Mouse (Mus musculus) heart, adult 2 months (tissue): ENCODE measurements at regions not wholly inside any gene's neighbourhood (a gene's known extent, or its start where the extent isn't known, plus 50 kb on each side); places are given as distances from the start of the nearest gene placed in this dataset.
A peak's percentile ranks its signal among the peaks of the same experiment; 100 is the strongest.

ENCODE experiments used
- DNase-seq, 2 experiments: peaks; one replicate each; pipeline ENCODE4 v3.0.0; 2021
- H3K27ac ChIP-seq: fragments of 200-600 bp; 2 replicates; pipeline ENCODE4 v1.8.1; 2022
- H3K27me3 ChIP-seq: fragments of 200-500 bp; 2 replicates; pipeline ENCODE4 v1.6.1; 2012; ENCODE audit warnings: mild to moderate bottlenecking, low read length, inconsistent platforms, mixed read lengths; ENCODE audit not compliant: control insufficient read depth, insufficient read depth
- H3K36me3 ChIP-seq: fragments of 200-500 bp; 2 replicates; pipeline ENCODE4 v1.6.1; 2012; ENCODE audit warnings: low read length, inconsistent platforms; ENCODE audit not compliant: control insufficient read depth, insufficient read depth
- H3K4me1 ChIP-seq: fragments of 200-500 bp; 2 replicates; pipeline ENCODE4 v1.6.1; 2011; ENCODE audit warnings: low read length; ENCODE audit not compliant: control insufficient read depth, insufficient read depth
- H3K4me3 ChIP-seq: fragments of 200-600 bp; 2 replicates; pipeline ENCODE4 v1.8.1; 2022
- H3K79me2 ChIP-seq: fragments of 200-500 bp; replicated peaks from 2 replicates; pipeline ENCODE4 v1.6.1; 2012; ENCODE audit warnings: mild to moderate bottlenecking, inconsistent platforms, low read length, moderate library complexity, mixed read lengths; ENCODE audit not compliant: control insufficient read depth, insufficient read depth
- H3K9ac ChIP-seq: fragments of 200-500 bp; 2 replicates; pipeline ENCODE4 v1.6.1; 2012; ENCODE audit warnings: low read depth, mild to moderate bottlenecking, control low read depth, inconsistent platforms, low read length, mixed read lengths
- CTCF ChIP-seq: fragments of 200-600 bp; IDR thresholded peaks from 2 replicates; pipeline ENCODE4 v1.8.1; 2022; ENCODE audit warnings: antibody characterized with exemption, mild to moderate bottlenecking, moderate library complexity
- EP300 ChIP-seq: fragments of 200-500 bp; IDR thresholded peaks from 2 replicates; pipeline ENCODE4 v1.6.1; 2011; ENCODE audit warnings: low read depth, low read length, control low read depth; ENCODE audit not compliant: insufficient read depth
- POLR2A ChIP-seq: fragments of 200-500 bp; IDR thresholded peaks from 2 replicates; pipeline ENCODE4 v1.6.1; 2011; ENCODE audit warnings: mild to moderate bottlenecking, low read depth, low read length, control low read depth; ENCODE audit not compliant: insufficient read depth
- WGBS: fragments of 180-500 bp; shearing (Covaris S2); methylation state at CpG from one replicate; pipeline ENCODE4 v1.1.7; 2018; 5-methylcytosine and 5-hydroxymethylcytosine counted together
- intact Hi-C: fragments of 180-260 bp; cut with DNase I; formaldehyde crosslinking; loops from one replicate; pipeline ENCODE4 v1.15.1; 2025

DNA sequence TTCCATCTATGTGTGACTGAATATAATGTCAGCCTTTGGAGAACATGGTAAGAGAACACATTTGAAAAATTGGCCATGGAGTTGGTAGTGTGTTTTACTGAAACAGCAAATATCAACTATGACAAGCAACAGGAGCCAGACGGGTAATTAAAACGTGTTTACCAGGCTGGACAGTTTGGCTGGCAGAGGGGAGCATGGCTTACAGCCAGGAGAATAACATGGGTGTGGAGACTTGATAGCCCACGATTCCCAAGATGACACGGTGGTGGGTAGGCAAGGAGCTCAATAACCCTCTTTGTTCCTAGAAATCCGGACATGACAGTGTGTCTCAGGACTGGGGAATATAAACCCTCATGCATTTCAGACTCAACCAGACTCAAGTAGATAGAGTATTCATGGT, 185.2 kb downstream of the Cyp26b1 start:
- TF ChIP-seq EP300 = no peak
- TF ChIP-seq CTCF = no peak
- no peak for TF ChIP-seq POLR2A
- intact Hi-C loops = loop anchor here (1.0 to 5.0 kb wide), 3 partner anchors 64 to 311 kb away; no protein-coding TSS in a partner anchor
- Histone ChIP-seq H3K4me1 (no peaks in the 10 kb centered on the region), H3K27ac (no peak overlapping the region), H3K79me2 (no peaks in the 10 kb centered on the region), H3K27me3 (peaks cover 2% of the 10 kb centered on the region; the same call in 1 of the 2 replicates), H3K9ac (no peak overlapping the region), H3K4me3 (no peak overlapping the region), H3K36me3 (no peaks in the 10 kb centered on the region)
- no peak for DNase-seq
- 67% methylated on average over 5 of the region's 5 CpGs for WGBS

- H3K27me3 ChIP-seq = peaks cover 2% of the 10 kb centered on the region; the same call in 1 of the 2 replicates
- 8% methylated on average over 6 of the region's 6 CpGs for WGBS
- DNase-seq = peak; percentile 27 to 54
These were observed 185.9 kb downstream of the Cyp26b1 start for GRCm38 (mm10) chr6:84407773-84408172.

GRCm38 (mm10) chr6:84404695-84405094, 189.0 kb downstream of the Cyp26b1 start:
- DNase-seq = no peak
- no peak overlapping the region for H3K9ac ChIP-seq
- H3K4me1 ChIP-seq = no peaks in the 10 kb centered on the region
- WGBS = 57% methylated on average over 4 of the region's 4 CpGs
- TF ChIP-seq EP300 (no peak), CTCF (peak; percentile 57), POLR2A (no peak)
- peaks cover 3% of the 10 kb centered on the region; the same call in 1 of the 2 replicates for H3K27me3 ChIP-seq
- intact Hi-C loops = loop anchor here (5.0 kb wide), 2 partner anchors 68 to 307 kb away; no protein-coding TSS in a partner anchor
- H3K36me3 ChIP-seq = no peaks in the 10 kb centered on the region
- H3K4me3 ChIP-seq = no peak overlapping the region
- no peaks in the 10 kb centered on the region for H3K79me2 ChIP-seq
- no peak overlapping the region for H3K27ac ChIP-seq

More at GRCm38 (mm10) chr6:84407773-84408172, 185.9 kb downstream of the Cyp26b1 start:
- H3K27ac ChIP-seq = no peak overlapping the region
- TF ChIP-seq CTCF (peak; percentile 94), POLR2A (no peak)
- intact Hi-C loops = loop anchor here (1.0 to 5.0 kb wide), 5 partner anchors 65 to 609 kb away; no protein-coding TSS in a partner anchor
- no peaks in the 10 kb centered on the region for H3K79me2 ChIP-seq
- H3K4me3 ChIP-seq = no peak overlapping the region
- no peaks in the 10 kb centered on the region for H3K4me1 ChIP-seq
- H3K9ac ChIP-seq = no peak overlapping the region
- no peaks in the 10 kb centered on the region for H3K36me3 ChIP-seq

GRCm38 (mm10) chr6:84402431-84402830, 191.3 kb downstream of the Cyp26b1 start:
- Histone ChIP-seq H3K9ac (no peak overlapping the region), H3K36me3 (no peaks in the 10 kb centered on the region), H3K4me3 (no peak overlapping the region), H3K4me1 (no peaks in the 10 kb centered on the region), H3K27me3 (peaks cover 3% of the 10 kb centered on the region; the same call in 1 of the 2 replicates), H3K27ac (no peak overlapping the region), H3K79me2 (no peaks in the 10 kb centered on the region)
- 42% methylated on average over 2 of the region's 2 CpGs for WGBS
- intact Hi-C loops = no loop called here
- TF ChIP-seq CTCF (no peak), POLR2A (no peak), EP300 (no peak)
- DNase-seq = no peak

DNA sequence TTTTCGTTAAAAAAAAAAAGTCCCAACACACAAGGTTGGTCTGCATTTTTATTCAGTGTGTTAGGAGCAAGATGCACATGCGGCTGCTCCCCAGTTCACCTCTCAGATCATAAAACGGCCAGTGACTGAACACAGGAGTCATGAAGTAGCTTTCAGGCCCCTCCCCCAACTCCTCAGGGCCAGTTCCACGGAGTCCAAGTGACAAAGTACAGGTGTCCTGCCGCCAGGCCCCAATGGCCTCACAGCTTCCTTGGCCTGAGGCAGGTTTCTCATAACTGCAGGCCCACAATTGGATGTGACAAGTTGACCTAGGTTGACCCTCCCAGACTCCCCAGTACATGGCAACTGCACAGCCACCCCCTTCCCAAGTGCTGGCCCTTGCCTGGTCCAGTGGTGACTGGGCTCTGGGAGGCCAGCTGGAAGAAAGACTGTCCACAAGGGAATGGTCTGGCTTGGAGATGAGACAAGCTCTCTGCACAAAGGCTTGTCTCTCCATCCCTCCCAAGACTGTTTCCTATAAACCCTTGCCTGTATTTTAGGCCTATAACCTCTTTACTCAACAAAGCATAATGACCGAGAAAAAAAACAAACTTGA, 199.1 kb downstream of the Cyp26b1 start:
- intact Hi-C loops = no loop called here
- Histone ChIP-seq H3K36me3 (no peaks in the 10 kb centered on the region), H3K27ac (no peak overlapping the region), H3K4me1 (no peaks in the 10 kb centered on the region), H3K9ac (no peak overlapping the region), H3K79me2 (no peaks in the 10 kb centered on the region), H3K27me3 (no peaks in the 10 kb centered on the region), H3K4me3 (no peak overlapping the region)
- 72% methylated on average over 6 of the region's 6 CpGs for WGBS
- TF ChIP-seq POLR2A = no peak
- TF ChIP-seq CTCF = no peak
- no peak for DNase-seq

GRCm38 (mm10) chr6:84393519-84394231, 200.0 kb downstream of the Cyp26b1 start:
- no peaks in the 10 kb centered on the region for H3K79me2 ChIP-seq
- TF ChIP-seq EP300 (no peak), POLR2A (no peak), CTCF (no peak)
- WGBS = 56% methylated on average over 9 of the region's 9 CpGs
- H3K4me3 ChIP-seq = no peak overlapping the region
- H3K27ac ChIP-seq = no peak overlapping the region
- DNase-seq = no peak
- no peaks in the 10 kb centered on the region for H3K36me3 ChIP-seq
- no peak overlapping the region for H3K9ac ChIP-seq
- H3K4me1 ChIP-seq = no peaks in the 10 kb centered on the region
- intact Hi-C loops = no loop called here
- H3K27me3 ChIP-seq = no peaks in the 10 kb centered on the region
